Mouse (Mus musculus): ENCODE measurements around the gene Cutc. TPM values are rescaled to one million over a fixed set of nuclear protein-coding genes. Genes with fewer than 3 reads are reported as not detected.

Cutc gene
- polyA plus RNA-seq, 1 experiment = not detected

- Histone ChIP-seq H3K4me1 (ENCODE audit: control insufficient read depth, insufficient read depth, low read length) (no peaks in the 10 kb centered on the region), H3K4me3 (ENCODE audit: insufficient read depth, low read depth, low read length) (no peak overlapping the region), H3K27ac (ENCODE audit: insufficient read depth, low read depth, low read length) (no peak overlapping the region)
- no peak for TF ChIP-seq POLR2A (IDR thresholded peaks at IDR 0.05; ENCODE audit: insufficient read depth, low read depth, low read length)
- no peak for TF ChIP-seq CTCF (IDR thresholded peaks at IDR 0.05; ENCODE audit: insufficient read depth, low read depth, low read length)
- 71% methylated on average over 5 of the region's 5 CpGs for WGBS
These were observed 44.4 kb downstream of the Cutc start for GRCm38 (mm10) chr19:43797216-43797615.

- Histone ChIP-seq H3K4me3 (ENCODE audit: insufficient read depth, low read depth, low read length) (no peak overlapping the region), H3K4me1 (ENCODE audit: control insufficient read depth, insufficient read depth, low read length) (no peaks in the 10 kb centered on the region), H3K27ac (ENCODE audit: insufficient read depth, low read depth, low read length) (no peak overlapping the region)
- TF ChIP-seq CTCF (IDR thresholded peaks at IDR 0.05; ENCODE audit: insufficient read depth, low read depth, low read length) (no peak), POLR2A (IDR thresholded peaks at IDR 0.05; ENCODE audit: insufficient read depth, low read depth, low read length) (no peak)
- WGBS = 74% methylated on average over 9 of the region's 9 CpGs
These were observed 48.7 kb downstream of the Cutc start for GRCm38 (mm10) chr19:43801427-43802051.

GRCm38 (mm10) chr19:43803866-43804265 is 51.1 kb downstream of the Cutc start:
- TF ChIP-seq POLR2A (IDR thresholded peaks at IDR 0.05; ENCODE audit: insufficient read depth, low read depth, low read length) (no peak), CTCF (IDR thresholded peaks at IDR 0.05; ENCODE audit: insufficient read depth, low read depth, low read length) (no peak)
- H3K4me1 ChIP-seq (ENCODE audit: control insufficient read depth, insufficient read depth, low read length) = no peaks in the 10 kb centered on the region
- H3K4me3 ChIP-seq (ENCODE audit: insufficient read depth, low read depth, low read length) = no peak overlapping the region
- H3K27ac ChIP-seq (ENCODE audit: insufficient read depth, low read depth, low read length) = no peak overlapping the region
- WGBS = 88% methylated on average over 10 of the region's 10 CpGs

GRCm38 (mm10) chr19:43809331-43809730 is 56.5 kb downstream of the Cutc start:
- H3K4me3 ChIP-seq (ENCODE audit: insufficient read depth, low read depth, low read length) = no peak overlapping the region
- TF ChIP-seq POLR2A (IDR thresholded peaks at IDR 0.05; ENCODE audit: insufficient read depth, low read depth, low read length) = no peak
- no peak for TF ChIP-seq CTCF (IDR thresholded peaks at IDR 0.05; ENCODE audit: insufficient read depth, low read depth, low read length)
- no peak overlapping the region for H3K27ac ChIP-seq (ENCODE audit: insufficient read depth, low read depth, low read length)
- WGBS = 54% methylated on average over 4 of the region's 4 CpGs
- no peaks in the 10 kb centered on the region for H3K4me1 ChIP-seq (ENCODE audit: control insufficient read depth, insufficient read depth, low read length)

- no peaks in the 10 kb centered on the region for H3K4me1 ChIP-seq (ENCODE audit: control insufficient read depth, insufficient read depth, low read length)
- no peak overlapping the region for H3K27ac ChIP-seq (ENCODE audit: insufficient read depth, low read depth, low read length)
- TF ChIP-seq CTCF (IDR thresholded peaks at IDR 0.05; ENCODE audit: insufficient read depth, low read depth, low read length) = no peak
- no peak overlapping the region for H3K4me3 ChIP-seq (ENCODE audit: insufficient read depth, low read depth, low read length)
- WGBS = 96% methylated on average over 4 of the region's 4 CpGs
These were observed 58.6 kb downstream of the Cutc start for GRCm38 (mm10) chr19:43811419-43811818.

- WGBS = 90% methylated on average over 10 of the region's 10 CpGs
- H3K27ac ChIP-seq (ENCODE audit: insufficient read depth, low read depth, low read length) = no peak overlapping the region
- TF ChIP-seq POLR2A (IDR thresholded peaks at IDR 0.05; ENCODE audit: insufficient read depth, low read depth, low read length) (no peak), CTCF (IDR thresholded peaks at IDR 0.05; ENCODE audit: insufficient read depth, low read depth, low read length) (no peak)
- no peak overlapping the region for H3K4me3 ChIP-seq (ENCODE audit: insufficient read depth, low read depth, low read length)
- H3K4me1 ChIP-seq (ENCODE audit: control insufficient read depth, insufficient read depth, low read length) = no peaks in the 10 kb centered on the region
These were observed 60.5 kb downstream of the Cutc start for GRCm38 (mm10) chr19:43813315-43813714.

- no peaks in the 10 kb centered on the region for H3K4me1 ChIP-seq (ENCODE audit: control insufficient read depth, insufficient read depth, low read length)
- no peak overlapping the region for H3K27ac ChIP-seq (ENCODE audit: insufficient read depth, low read depth, low read length)
- TF ChIP-seq POLR2A (IDR thresholded peaks at IDR 0.05; ENCODE audit: insufficient read depth, low read depth, low read length) (no peak), CTCF (IDR thresholded peaks at IDR 0.05; ENCODE audit: insufficient read depth, low read depth, low read length) (no peak)
- H3K4me3 ChIP-seq (ENCODE audit: insufficient read depth, low read depth, low read length) = peak overlapping the region; percentile 28
- WGBS = 34% methylated on average over 14 of the region's 14 CpGs
These were observed 63.0 kb downstream of the Cutc start for GRCm38 (mm10) chr19:43815661-43816414.

Other genes with a start within 250 kb of the Cutc start
- not detected in 2 replicates for gene Got1, start 228.4 kb upstream of the Cutc start, polyA plus RNA-seq (2012; ENCODE audit: insufficient read depth, insufficient read length, low replicate concordance, missing spikeins)
- not detected in 2 replicates for gene Nkx2-3, start 140.7 kb upstream of the Cutc start, polyA plus RNA-seq (2012; ENCODE audit: insufficient read depth, insufficient read length, low replicate concordance, missing spikeins)
- 123 TPM in 1 of 2 replicates, not detected in the other for gene Slc25a28, start 78.1 kb upstream of the Cutc start, polyA plus RNA-seq (2012; ENCODE audit: insufficient read depth, insufficient read length, low replicate concordance, missing spikeins)
- gene Entpd7, start 63.3 kb upstream of the Cutc start, polyA plus RNA-seq (2012; ENCODE audit: insufficient read depth, insufficient read length, low replicate concordance, missing spikeins) = not detected in 2 replicates
- gene Cox15, start within 50 bp of the Cutc start, polyA plus RNA-seq (2012; ENCODE audit: insufficient read depth, insufficient read length, low replicate concordance, missing spikeins) = not detected in 2 replicates
- not detected in 2 replicates for gene Abcc2, start 29.2 kb downstream of the Cutc start, polyA plus RNA-seq (2012; ENCODE audit: insufficient read depth, insufficient read length, low replicate concordance, missing spikeins)
- gene Dnmbp, start 187.2 kb downstream of the Cutc start, polyA plus RNA-seq (2012; ENCODE audit: insufficient read depth, insufficient read length, low replicate concordance, missing spikeins) = not detected in 2 replicates
- not detected in 2 replicates for gene Cpn1, start 233.6 kb downstream of the Cutc start, polyA plus RNA-seq (2012; ENCODE audit: insufficient read depth, insufficient read length, low replicate concordance, missing spikeins)